Mouse (Mus musculus) midbrain, postnatal 0 days (tissue): ENCODE data around the gene Spp1. TPM values are rescaled to one million over a fixed set of nuclear protein-coding genes. Genes with fewer than 3 reads are reported as not detected.

Experiments
- ATAC-seq: fragments of 200-750 bp; cut with Nextera tagmentation; 2 replicates; pipeline ENCODE4 v1.8.0; 2017; ENCODE audit warnings: moderate number of reproducible peaks, mild to moderate bottlenecking, moderate TSS enrichment, moderate library complexity; ENCODE audit not compliant: low FRiP score
- DNase-seq: peaks from one replicate; pipeline ENCODE4 v3.0.0-alpha.2; 2015; ENCODE audit warnings: low spot score
- H3K27ac ChIP-seq: fragments of 300-500 bp; sonication (generic); 2 replicates; pipeline ENCODE4 v1.5.1; 2014; ENCODE audit warnings: low read depth, mild to moderate bottlenecking, low read length, mixed read lengths
- H3K27me3 ChIP-seq: fragments of 300-500 bp; sonication (generic); 2 replicates; pipeline ENCODE4 v1.6.1; 2014; ENCODE audit warnings: low read length, control low read depth, mixed read lengths; ENCODE audit not compliant: insufficient read depth
- H3K36me3 ChIP-seq: fragments of 300-500 bp; sonication (generic); 2 replicates; pipeline ENCODE4 v1.6.1; 2014; ENCODE audit warnings: low read length, control low read depth, mixed read lengths; ENCODE audit not compliant: insufficient read depth
- H3K4me1 ChIP-seq: fragments of 300-500 bp; sonication (generic); 2 replicates; pipeline ENCODE4 v1.6.1; 2014; ENCODE audit warnings: mild to moderate bottlenecking, control low read depth, antibody characterized with exemption, low read length, mixed read lengths; ENCODE audit not compliant: insufficient read depth
- H3K4me2 ChIP-seq: fragments of 300-500 bp; sonication (generic); 2 replicates; pipeline ENCODE4 v1.6.1; 2014; ENCODE audit warnings: low read depth, mild to moderate bottlenecking, low read length, mixed read lengths; ENCODE audit not compliant: poor library complexity, severe bottlenecking
- H3K4me3 ChIP-seq: fragments of 300-500 bp; sonication (generic); 2 replicates; pipeline ENCODE4 v1.5.1; 2014; ENCODE audit warnings: low read depth, mild to moderate bottlenecking, low read length, moderate library complexity
- H3K9ac ChIP-seq: fragments of 300-500 bp; sonication (generic); replicated peaks from 2 replicates; pipeline ENCODE4 v1.6.1; 2014; ENCODE audit warnings: mild to moderate bottlenecking, low read length, moderate library complexity, mixed read lengths; ENCODE audit not compliant: poor library complexity, severe bottlenecking
- H3K9me3 ChIP-seq: fragments of 300-500 bp; sonication (generic); 2 replicates; pipeline ENCODE4 v1.6.1; 2016; ENCODE audit warnings: low read length, control low read depth
- CTCF ChIP-seq: IDR thresholded peaks from 2 replicates; pipeline ENCODE4 v1.5.1; 2016; ENCODE audit warnings: antibody characterized with exemption, mild to moderate bottlenecking
- WGBS: fragments of 180-500 bp; shearing (Covaris S2); extraction: QIAGEN DNeasy Blood & Tissue Kit; methylation state at CpG from one replicate; pipeline ENCODE4 v1.1.7; 2014; 5-methylcytosine and 5-hydroxymethylcytosine counted together
- polyA plus RNA-seq: library from polyadenylated mRNA; unstranded; fragments of >200 nt; fragmentation: Nextera tagmentation; extraction: Ambion mirVana; gene quantifications from 2 replicates; pipeline ENCODE4 v1.2.1, GENCODE M21; 2015
- total RNA-seq: library from RNA; depleted of rRNA; stranded (reverse); fragments of >200 nt; gene quantifications from 2 replicates; pipeline ENCODE4 v1.2.3, GENCODE M21; 2014

Gene Spp1
- total and polyA plus RNA-seq, 2 experiments from 2014 or later, result 18.4 to 31.2 TPM

- 68% methylated on average over 1 of the region's 1 CpGs for WGBS
- ATAC-seq (no peak), DNase-seq (no peak)
- no peaks in the 10 kb centered on the region for H3K9me3 ChIP-seq
- no peak overlapping the region for H3K4me2 ChIP-seq
- no peak overlapping the region for H3K9ac ChIP-seq
- no peaks in the 10 kb centered on the region for H3K27me3 ChIP-seq
- no peak overlapping the region for H3K27ac ChIP-seq
- no peaks in the 10 kb centered on the region for H3K4me1 ChIP-seq
- no peak overlapping the region for H3K4me3 ChIP-seq
- H3K36me3 ChIP-seq, result no peaks in the 10 kb centered on the region
- TF ChIP-seq CTCF, result no peak
Observed at GRCm38 (mm10) chr5:104453075-104453474, 18.2 kb downstream of the Spp1 start.

GRCm38 (mm10) chr5:104454564-104454963 lies 19.6 kb downstream of the Spp1 start:
- no peaks in the 10 kb centered on the region for H3K9me3 ChIP-seq
- H3K27ac ChIP-seq, result no peak overlapping the region
- no peak for TF ChIP-seq CTCF
- no peak overlapping the region for H3K4me3 ChIP-seq
- H3K27me3 ChIP-seq, result no peaks in the 10 kb centered on the region
- ATAC-seq (no peak), DNase-seq (no peak)
- H3K4me1 ChIP-seq, result 0 out of 2 replicates have a peak, but pooled peaks cover 2% of the 10 kb centered on the region
- H3K9ac ChIP-seq, result no peak overlapping the region
- H3K36me3 ChIP-seq, result no peaks in the 10 kb centered on the region
- 96% methylated on average over 6 of the region's 6 CpGs for WGBS
- no peak overlapping the region for H3K4me2 ChIP-seq

- H3K9ac ChIP-seq, result peak within 1 kb of the TSS; percentile 99
- peak; percentile 72 for DNase-seq
- H3K27me3 ChIP-seq, result no peaks in the 10 kb centered on the region
Observed at GRCm38 (mm10) chr5:104458832-104459705, 24.2 kb downstream of the Spp1 start, which contains the start of gene Pkd2. TSS of gene Pkd2 (plus strand) at chr5:104459450.

GRCm38 (mm10) chr5:104459706-104460455 lies 25.0 kb downstream of the Spp1 start:
- Histone ChIP-seq H3K4me2 (peak overlapping the region; percentile 86), H3K4me1 (peaks cover 6% of the 10 kb centered on the region; the same call in 1 of the 2 replicates), H3K36me3 (0 out of 2 replicates have a peak, but pooled peaks cover 2% of the 10 kb centered on the region), H3K27me3 (no peaks in the 10 kb centered on the region), H3K4me3 (peak overlapping the region; percentile 87), H3K9ac (peak overlapping the region; percentile 99), H3K9me3 (no peaks in the 10 kb centered on the region), H3K27ac (peak overlapping the region; percentile 98)
- DNase-seq (peak; percentile 79), ATAC-seq (peak; percentile 74)
- 1% methylated on average over 64 of the region's 82 CpGs for WGBS
- no peak for TF ChIP-seq CTCF

More at GRCm38 (mm10) chr5:104458832-104459705, 24.2 kb downstream of the Spp1 start, which contains the start of gene Pkd2:
- ATAC-seq, result peak; percentile 86
- Histone ChIP-seq H3K36me3 (no peaks in the 10 kb centered on the region), H3K9me3 (no peaks in the 10 kb centered on the region), H3K4me3 (peak within 1 kb of the TSS; percentile 87), H3K4me2 (peak within 1 kb of the TSS; percentile 86), H3K4me1 (peaks cover 6% of the 10 kb centered on the region; the same call in 1 of the 2 replicates), H3K27ac (peak within 1 kb of the TSS; percentile 98)
- no peak for TF ChIP-seq CTCF
- 13% methylated on average over 38 of the region's 46 CpGs for WGBS

- DNase-seq, result no peak
- TF ChIP-seq CTCF, result no peak
- peaks cover 6% of the 10 kb centered on the region; the same call in 1 of the 2 replicates for H3K4me1 ChIP-seq
- peak overlapping the region; percentile 98 for H3K27ac ChIP-seq
- WGBS, result 28% methylated on average over 3 of the region's 3 CpGs
- H3K4me2 ChIP-seq, result peak overlapping the region; percentile 86
- ATAC-seq, result no peak
- no peaks in the 10 kb centered on the region for H3K9me3 ChIP-seq
- H3K27me3 ChIP-seq, result no peaks in the 10 kb centered on the region
- peak overlapping the region; percentile 99 for H3K9ac ChIP-seq
- 0 out of 2 replicates have a peak, but pooled peaks cover 2% of the 10 kb centered on the region for H3K36me3 ChIP-seq
- peak overlapping the region; percentile 87 for H3K4me3 ChIP-seq
Observed at GRCm38 (mm10) chr5:104460456-104460838, 25.5 kb downstream of the Spp1 start.
